Mouse (Mus musculus) limb, embryonic 10.5 days (tissue): ENCODE results near the gene Arhgef15. TPM values are rescaled to one million over a fixed set of nuclear protein-coding genes. Genes with fewer than 3 reads are reported as not detected.
A peak's percentile ranks its signal among the peaks of the same experiment; 100 is the strongest.

ENCODE experiments used
- DNase-seq: peaks from one replicate; pipeline ENCODE4 v3.0.0-alpha.2; 2017; ENCODE audit warnings: low spot score
- H3K27ac ChIP-seq: fragments of 300-500 bp; sonication (generic); 2 replicates; pipeline ENCODE4 v1.5.1; 2016; ENCODE audit warnings: mild to moderate bottlenecking
- H3K27me3 ChIP-seq: fragments of 300-500 bp; sonication (generic); 2 replicates; pipeline ENCODE4 v1.6.1; 2016; ENCODE audit warnings: low read depth, mild to moderate bottlenecking; ENCODE audit not compliant: poor library complexity, severe bottlenecking
- H3K36me3 ChIP-seq: fragments of 300-500 bp; sonication (generic); 2 replicates; pipeline ENCODE4 v1.6.1; 2016; ENCODE audit warnings: mild to moderate bottlenecking, moderate library complexity
- H3K4me1 ChIP-seq: fragments of 300-500 bp; sonication (generic); 2 replicates; pipeline ENCODE4 v1.6.1; 2016
- H3K4me3 ChIP-seq: fragments of 300-500 bp; sonication (generic); 2 replicates; pipeline ENCODE4 v1.5.1; 2016; ENCODE audit warnings: mild to moderate bottlenecking, moderate library complexity
- H3K9me3 ChIP-seq: fragments of 300-500 bp; sonication (generic); replicated peaks from 2 replicates; pipeline ENCODE4 v1.6.1; 2016; ENCODE audit warnings: mild to moderate bottlenecking
- WGBS: fragments of 180-500 bp; shearing (Covaris S2); methylation state at CpG from one replicate; pipeline ENCODE4 v1.1.7; 2016; 5-methylcytosine and 5-hydroxymethylcytosine counted together
- polyA plus RNA-seq: library from polyadenylated mRNA; unstranded; fragments of >200 nt; fragmentation: Nextera tagmentation; extraction: Ambion mirVana; gene quantifications from 2 replicates; pipeline ENCODE4 v1.2.1, GENCODE M21; 2016

The Arhgef15 gene
- polyA plus RNA-seq, 1 experiment from 2014 or later, result 9.0 TPM

DNA sequence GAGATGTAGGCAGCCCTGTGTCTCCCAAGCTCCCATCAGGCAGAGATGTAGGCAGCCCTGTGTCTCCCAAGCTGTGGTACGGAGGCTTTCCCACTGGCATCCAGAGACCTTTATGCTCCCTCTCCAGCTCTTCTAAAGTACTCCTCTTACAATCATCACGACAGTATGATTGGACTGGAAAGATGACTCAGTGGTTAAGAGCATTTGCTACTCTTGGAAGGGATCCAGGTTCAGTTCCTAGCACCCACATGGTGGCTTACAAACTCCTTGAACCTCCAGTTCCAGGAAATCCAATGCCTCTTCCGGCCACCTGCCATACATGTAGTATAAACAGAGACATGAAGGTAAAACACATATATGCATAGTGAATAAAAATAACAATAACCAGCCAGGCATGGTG is 4.3 kb upstream of the Arhgef15 start:
- Histone ChIP-seq H3K9me3 (no peaks in the 10 kb centered on the region), H3K4me1 (peaks cover 16% of the 10 kb centered on the region), H3K27ac (no peak overlapping the region), H3K36me3 (no peaks in the 10 kb centered on the region), H3K4me3 (no peak overlapping the region), H3K27me3 (peaks cover 12% of the 10 kb centered on the region)
- WGBS, result 84% methylated on average over 3 of the region's 3 CpGs
- no peak for DNase-seq

DNA sequence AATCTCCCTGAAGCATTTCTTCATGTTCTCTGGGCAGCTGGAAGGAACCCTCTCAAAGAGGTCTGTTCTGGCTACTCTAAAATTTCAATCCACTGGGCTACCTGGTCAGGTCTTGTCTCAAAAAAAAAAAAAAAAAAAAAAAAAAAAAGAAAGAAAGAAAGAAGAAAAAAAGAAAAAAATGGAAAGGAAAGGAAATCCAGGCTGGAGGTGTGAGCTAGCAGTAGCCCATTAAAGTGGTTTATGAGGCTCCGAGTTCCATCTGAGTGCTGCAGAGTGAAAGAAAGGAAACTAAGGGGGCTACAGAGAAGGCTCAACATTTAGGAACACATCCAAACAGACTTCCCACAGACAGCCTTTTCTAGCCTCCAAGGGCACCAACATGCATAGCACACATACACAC is 691 bp upstream of the Arhgef15 start:
- no peaks in the 10 kb centered on the region for H3K36me3 ChIP-seq
- no peak overlapping the region for H3K27ac ChIP-seq
- H3K4me3 ChIP-seq, result no peak overlapping the region
- 69% methylated on average over 1 of the region's 1 CpGs for WGBS
- peaks cover 43% of the 10 kb centered on the region for H3K4me1 ChIP-seq
- DNase-seq, result no peak
- no peaks in the 10 kb centered on the region for H3K9me3 ChIP-seq
- peaks cover 48% of the 10 kb centered on the region for H3K27me3 ChIP-seq

DNA sequence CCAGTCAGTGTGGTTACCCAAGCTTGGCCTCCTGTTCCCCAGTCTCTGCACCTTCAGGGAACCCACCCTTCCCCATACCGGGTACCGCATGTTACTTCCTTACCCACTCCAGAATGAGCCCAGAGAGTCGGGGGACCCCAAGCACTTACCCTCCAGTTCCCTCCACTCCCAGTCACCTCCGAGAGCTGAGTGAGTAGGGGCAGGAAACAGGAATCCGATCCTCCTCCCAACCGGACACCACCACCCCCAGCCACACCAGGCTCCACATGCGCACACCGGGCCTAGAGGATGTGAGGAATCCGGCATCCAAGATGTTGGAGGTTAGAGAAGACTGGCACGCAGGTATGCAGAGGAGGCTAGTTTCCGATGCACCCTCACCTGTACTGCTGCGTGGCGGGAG is 583 bp downstream of the Arhgef15 start:
- Histone ChIP-seq H3K4me1 (peaks cover 41% of the 10 kb centered on the region), H3K4me3 (peak overlapping the region; percentile 36)
- 21% methylated on average over 13 of the region's 13 CpGs for WGBS

DNA sequence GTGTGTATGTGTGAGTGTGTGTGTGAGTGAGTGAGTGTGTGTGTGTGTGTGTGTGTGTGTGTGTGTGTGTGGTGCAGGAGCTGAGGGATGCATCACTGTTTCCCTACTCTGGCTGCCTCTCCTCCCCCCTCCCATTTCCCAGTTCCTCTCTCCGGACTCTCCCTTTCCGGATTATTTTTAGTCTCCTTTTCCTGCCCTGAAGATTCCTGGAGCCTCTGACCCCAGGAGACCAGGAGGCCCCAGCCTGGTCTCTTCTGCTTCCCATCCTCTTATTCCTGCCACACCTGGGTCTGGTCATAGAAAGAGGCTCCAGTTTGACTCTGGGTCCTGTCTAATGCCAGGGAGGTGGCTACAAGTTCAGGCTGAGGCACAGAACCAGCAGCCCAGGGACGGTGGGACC is 1.2 kb downstream of the Arhgef15 start:
- peaks cover 66% of the 10 kb centered on the region for H3K27me3 ChIP-seq
- peaks cover 43% of the 10 kb centered on the region for H3K4me1 ChIP-seq
- DNase-seq, result no peak
- WGBS, result 53% methylated on average over 3 of the region's 3 CpGs
- H3K36me3 ChIP-seq, result no peaks in the 10 kb centered on the region
- peak overlapping the region; percentile 36; the same call in 1 of the 2 replicates for H3K4me3 ChIP-seq
- H3K27ac ChIP-seq, result peak overlapping the region; percentile 56; the same call in 1 of the 2 replicates
- no peaks in the 10 kb centered on the region for H3K9me3 ChIP-seq

More for the DNA sequence above, 583 bp downstream of the Arhgef15 start:
- Histone ChIP-seq H3K27ac (peak overlapping the region; percentile 56; the same call in 1 of the 2 replicates), H3K9me3 (no peaks in the 10 kb centered on the region), H3K36me3 (no peaks in the 10 kb centered on the region), H3K27me3 (peaks cover 61% of the 10 kb centered on the region)
- no peak for DNase-seq

DNA sequence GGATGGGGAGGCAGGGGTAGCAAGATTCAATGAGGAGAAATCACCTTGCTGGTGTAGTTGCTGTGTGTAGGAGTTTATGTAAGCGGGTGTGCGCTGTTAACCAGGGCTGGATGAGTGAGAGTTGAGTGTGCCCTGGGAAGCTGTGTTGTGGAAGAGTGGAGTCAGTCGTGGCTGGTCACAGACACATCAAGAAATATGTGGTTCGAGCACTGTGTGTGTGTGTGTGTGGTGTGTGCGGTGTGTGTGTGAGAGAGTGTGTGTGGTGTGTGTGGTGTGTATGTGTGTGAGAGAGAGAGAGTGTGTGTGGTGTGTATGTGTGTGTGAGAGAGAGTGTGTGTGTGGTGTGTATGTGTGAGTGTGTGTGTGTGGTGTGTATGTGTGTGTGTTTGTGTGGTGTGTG is 1.8 kb downstream of the Arhgef15 start:
- no peak for DNase-seq
- peaks cover 43% of the 10 kb centered on the region for H3K4me1 ChIP-seq
- H3K9me3 ChIP-seq, result no peaks in the 10 kb centered on the region
- peaks cover 70% of the 10 kb centered on the region for H3K27me3 ChIP-seq
- peak overlapping the region; percentile 49 for H3K4me3 ChIP-seq
- WGBS, result 70% methylated on average over 5 of the region's 5 CpGs
- H3K27ac ChIP-seq, result no peak overlapping the region
- H3K36me3 ChIP-seq, result no peaks in the 10 kb centered on the region

DNA sequence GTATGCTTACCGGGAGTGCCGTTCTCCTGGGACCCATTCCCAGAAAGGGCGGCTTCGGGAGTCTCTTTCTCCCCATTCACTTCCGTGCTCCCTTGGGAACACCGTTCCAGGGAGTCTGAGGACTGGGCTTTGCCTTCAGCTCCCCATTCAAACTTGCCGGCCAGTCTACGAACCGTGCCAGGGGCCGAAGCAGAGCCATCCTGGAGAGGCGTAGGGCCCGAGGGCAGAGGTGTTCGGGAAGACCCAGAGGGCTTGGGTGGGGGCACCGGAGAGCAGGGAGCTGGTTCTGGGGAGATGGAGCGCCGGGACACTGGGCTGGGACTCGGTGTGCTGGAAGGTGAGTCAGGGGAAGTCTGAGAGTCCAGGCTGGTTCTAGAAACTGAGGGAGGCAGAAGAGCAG is 2.9 kb downstream of the Arhgef15 start:
- H3K4me1 ChIP-seq, result peaks cover 43% of the 10 kb centered on the region
- no peaks in the 10 kb centered on the region for H3K36me3 ChIP-seq
- DNase-seq, result peak; percentile 57
- H3K27ac ChIP-seq, result peak overlapping the region; percentile 51
- 3% methylated on average over 17 of the region's 17 CpGs for WGBS
- H3K9me3 ChIP-seq, result no peaks in the 10 kb centered on the region
- peaks cover 81% of the 10 kb centered on the region for H3K27me3 ChIP-seq
- H3K4me3 ChIP-seq, result peak overlapping the region; percentile 49

DNA sequence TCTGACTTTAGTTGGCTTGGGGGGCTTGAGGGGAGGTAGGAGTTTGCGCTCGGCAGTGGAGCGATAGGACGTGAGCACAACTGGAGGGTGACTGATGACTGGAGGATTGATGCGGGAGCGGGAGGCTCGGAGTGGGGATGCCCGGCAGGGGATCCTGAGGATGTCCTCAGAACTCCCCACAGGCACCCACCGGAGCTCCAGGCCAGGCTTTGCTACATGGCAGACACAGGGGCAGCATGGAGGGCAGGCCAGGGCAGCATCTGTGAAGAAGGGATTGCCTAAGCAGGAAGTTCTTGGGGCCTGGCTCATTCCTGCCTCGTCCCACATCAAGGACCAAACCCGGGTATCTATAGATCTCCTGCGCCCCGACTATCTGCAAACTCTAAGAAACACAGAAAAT is 3.4 kb downstream of the Arhgef15 start:
- Histone ChIP-seq H3K9me3 (no peaks in the 10 kb centered on the region), H3K36me3 (no peaks in the 10 kb centered on the region), H3K4me3 (peak overlapping the region; percentile 49), H3K4me1 (peaks cover 43% of the 10 kb centered on the region), H3K27ac (no peak overlapping the region), H3K27me3 (peaks cover 84% of the 10 kb centered on the region)
- DNase-seq, result peak; percentile 48
- WGBS, result 3% methylated on average over 13 of the region's 13 CpGs

DNA sequence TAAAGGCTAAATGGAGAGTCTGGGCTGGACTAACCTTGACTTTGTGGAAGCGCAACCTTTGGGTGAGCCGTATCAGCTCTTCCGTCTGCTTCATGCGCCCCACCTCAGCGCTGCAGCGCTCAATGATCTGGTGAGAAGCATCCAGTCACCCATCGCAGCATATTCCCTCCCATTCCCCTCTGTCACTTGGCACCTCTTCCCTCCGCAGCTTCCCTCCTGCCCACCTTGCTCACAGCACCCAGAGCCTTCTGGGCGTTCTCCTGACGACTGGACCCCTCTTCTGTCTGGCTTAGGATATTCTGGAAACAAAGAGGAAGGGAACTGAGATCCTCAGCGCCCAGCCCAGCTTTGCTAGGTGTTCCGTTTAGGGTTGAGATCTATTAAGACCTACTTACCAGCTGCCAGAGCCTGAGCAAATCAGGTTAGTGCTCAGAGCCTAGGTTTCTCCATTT is 9.7 kb downstream of the Arhgef15 start:
- peak overlapping the region; percentile 26 for H3K4me3 ChIP-seq
- H3K4me1 ChIP-seq, result peaks cover 15% of the 10 kb centered on the region
- WGBS, result 3% methylated on average over 12 of the region's 12 CpGs
- no peaks in the 10 kb centered on the region for H3K9me3 ChIP-seq
- H3K27me3 ChIP-seq, result peaks cover 69% of the 10 kb centered on the region
- 0 out of 2 replicates have a peak, but pooled peaks cover 4% of the 10 kb centered on the region for H3K36me3 ChIP-seq
- no peak for DNase-seq
- H3K27ac ChIP-seq, result no peak overlapping the region

DNA sequence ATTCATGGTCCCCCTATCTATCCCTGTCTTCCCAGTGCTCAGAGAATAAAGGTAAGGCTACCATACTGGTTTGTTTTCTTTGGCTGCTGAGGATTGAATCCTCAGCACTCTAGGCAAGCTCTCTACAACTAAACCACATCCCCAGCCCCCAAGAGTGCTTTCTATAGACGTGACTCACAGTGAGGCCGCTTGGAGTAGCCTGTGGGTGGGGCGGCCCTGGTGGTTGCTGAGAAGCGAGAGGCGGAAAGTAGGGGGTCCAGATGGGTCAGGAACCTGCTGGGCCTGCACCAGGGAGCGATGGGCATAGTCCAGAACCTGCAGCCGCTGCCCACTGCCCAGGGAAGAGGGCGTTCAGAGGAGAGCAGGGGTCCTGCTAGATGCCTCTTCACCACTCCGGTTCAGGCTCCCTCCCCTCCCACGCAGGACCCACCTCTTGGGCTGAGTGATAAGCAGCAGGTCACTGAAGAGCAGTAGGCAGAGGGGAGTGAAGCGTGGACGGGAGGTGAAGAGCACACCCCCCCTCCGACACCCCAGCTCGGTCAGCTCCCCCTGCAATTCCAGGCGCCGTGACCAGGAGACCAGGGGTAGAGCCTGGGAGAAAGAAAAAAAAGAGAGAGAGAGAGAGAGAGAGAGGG is 10.4 kb downstream of the Arhgef15 start:
- H3K27ac ChIP-seq, result no peak overlapping the region; the same call in 1 of the 2 replicates

DNA sequence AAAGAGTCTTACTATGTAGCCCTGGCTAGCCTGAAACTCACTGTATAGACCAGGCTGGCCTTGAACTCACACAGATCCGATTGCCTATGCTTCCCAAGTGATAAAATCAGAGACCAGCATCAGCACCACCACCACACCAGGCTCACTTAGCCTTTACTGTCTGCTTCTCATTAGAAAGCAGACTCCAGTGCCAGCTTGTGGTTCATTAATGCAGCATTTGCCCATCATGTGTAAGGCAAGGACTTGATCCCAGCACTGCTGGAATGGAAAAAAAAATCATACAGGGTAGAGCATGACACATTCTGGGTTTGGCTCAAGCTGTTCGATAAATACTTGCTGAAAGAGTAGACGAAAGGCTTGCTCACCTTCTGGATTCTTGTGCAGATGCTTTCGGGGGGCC is 11.3 kb downstream of the Arhgef15 start:
- WGBS, result 88% methylated on average over 4 of the region's 4 CpGs
- no peaks in the 10 kb centered on the region for H3K9me3 ChIP-seq
- no peak for DNase-seq
- 0 out of 2 replicates have a peak, but pooled peaks cover 4% of the 10 kb centered on the region for H3K36me3 ChIP-seq
- no peak overlapping the region for H3K27ac ChIP-seq
- H3K4me3 ChIP-seq, result no peak overlapping the region
- peaks cover 9% of the 10 kb centered on the region for H3K4me1 ChIP-seq
- H3K27me3 ChIP-seq, result peaks cover 54% of the 10 kb centered on the region

More for the DNA sequence above, 10.4 kb downstream of the Arhgef15 start:
- H3K4me1 ChIP-seq, result peaks cover 14% of the 10 kb centered on the region
- H3K9me3 ChIP-seq, result no peaks in the 10 kb centered on the region
- 0 out of 2 replicates have a peak, but pooled peaks cover 4% of the 10 kb centered on the region for H3K36me3 ChIP-seq
- 6% methylated on average over 14 of the region's 16 CpGs for WGBS
- DNase-seq, result no peak
- H3K4me3 ChIP-seq, result peak overlapping the region; percentile 26
- H3K27me3 ChIP-seq, result peaks cover 63% of the 10 kb centered on the region

DNA sequence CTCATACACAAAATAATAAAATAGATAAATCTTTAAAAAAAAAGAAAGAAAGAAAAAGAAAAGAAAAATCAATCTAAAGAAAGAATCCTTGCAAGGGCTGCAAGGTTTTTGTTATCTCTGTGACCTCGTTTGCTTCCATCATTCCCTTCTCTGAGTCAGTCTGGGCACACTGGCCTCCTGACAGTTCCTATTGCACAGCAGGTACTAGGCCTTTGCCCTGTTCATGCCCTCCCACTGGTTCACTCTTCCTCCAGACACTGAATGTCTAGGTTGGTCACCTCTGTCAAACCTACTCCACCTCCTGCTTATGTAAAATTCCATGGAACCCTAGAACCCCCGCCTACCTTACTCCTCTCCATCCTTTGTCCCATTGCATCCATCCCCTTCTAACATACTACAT is 12.0 kb downstream of the Arhgef15 start:
- 83% methylated on average over 2 of the region's 2 CpGs for WGBS
- no peak for DNase-seq

DNA sequence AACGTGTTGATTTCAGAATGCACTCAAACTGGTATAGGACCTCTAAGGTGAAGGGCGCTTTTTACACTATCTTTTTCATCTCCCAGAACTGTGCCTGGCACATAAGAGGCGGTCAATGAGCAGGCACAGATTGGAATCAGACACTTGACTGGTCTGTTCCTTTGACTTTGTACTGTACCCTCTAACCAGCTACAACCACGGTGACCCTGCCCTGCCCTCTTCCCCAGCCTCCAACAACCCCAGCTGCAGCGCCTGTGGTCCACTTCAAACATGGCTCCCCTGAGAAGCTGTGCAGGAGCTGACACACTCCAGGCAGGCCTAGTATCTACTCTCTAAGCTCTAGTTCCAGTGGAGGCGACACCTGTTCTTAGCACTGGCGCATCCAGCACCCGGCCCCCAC is 14.5 kb downstream of the Arhgef15 start:
- Histone ChIP-seq H3K27me3 (peaks cover 26% of the 10 kb centered on the region), H3K27ac (no peak overlapping the region), H3K9me3 (no peaks in the 10 kb centered on the region), H3K4me3 (no peak overlapping the region), H3K36me3 (0 out of 2 replicates have a peak, but pooled peaks cover 4% of the 10 kb centered on the region), H3K4me1 (peaks cover 24% of the 10 kb centered on the region)
- no peak for DNase-seq
- 89% methylated on average over 8 of the region's 8 CpGs for WGBS

More for the DNA sequence above, 12.0 kb downstream of the Arhgef15 start:
- H3K9me3 ChIP-seq, result no peaks in the 10 kb centered on the region
- H3K36me3 ChIP-seq, result 0 out of 2 replicates have a peak, but pooled peaks cover 4% of the 10 kb centered on the region
- peaks cover 49% of the 10 kb centered on the region for H3K27me3 ChIP-seq
- no peak overlapping the region for H3K4me3 ChIP-seq
- no peak overlapping the region for H3K27ac ChIP-seq
- H3K4me1 ChIP-seq, result peaks cover 13% of the 10 kb centered on the region

DNA sequence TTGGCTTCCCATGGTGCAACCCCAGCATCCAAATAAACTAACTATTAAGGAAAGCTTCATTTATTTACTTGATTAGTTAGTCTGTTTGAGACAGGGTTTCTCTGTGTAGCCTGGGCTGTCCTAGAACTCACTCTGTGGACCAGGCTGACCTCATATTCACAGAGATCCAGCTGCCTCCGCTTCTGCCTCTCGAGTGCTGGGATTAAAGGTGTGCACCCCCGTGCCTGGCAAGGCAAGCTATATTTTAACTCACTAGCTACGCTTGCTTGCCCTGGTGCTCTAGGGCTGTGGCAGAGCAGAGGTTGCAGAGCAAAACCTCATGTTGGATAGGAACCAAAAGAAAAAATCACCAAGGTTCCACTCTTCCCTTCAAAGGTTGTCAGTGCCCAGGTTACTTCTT is 16.8 kb downstream of the Arhgef15 start:
- Histone ChIP-seq H3K9me3 (no peaks in the 10 kb centered on the region), H3K36me3 (0 out of 2 replicates have a peak, but pooled peaks cover 4% of the 10 kb centered on the region), H3K4me3 (peak overlapping the region; percentile 55), H3K4me1 (peaks cover 15% of the 10 kb centered on the region), H3K27ac (peak overlapping the region; percentile 82; the same call in 1 of the 2 replicates), H3K27me3 (peaks cover 4% of the 10 kb centered on the region; the same call in 1 of the 2 replicates)
- WGBS, result 73% methylated on average over 4 of the region's 4 CpGs
- no peak for DNase-seq
